Mouse (Mus musculus) cerebral cortex, adult 2 months (tissue): Measurements from ENCODE around the gene 4933428G20Rik.

Source experiments
- WGBS: fragments of 180-500 bp; shearing (Covaris S2); methylation state at CpG from one replicate; pipeline ENCODE4 v1.1.7; 2018; 5-methylcytosine and 5-hydroxymethylcytosine counted together

The 4933428G20Rik gene

GRCm38 (mm10) chr11:97462538-97462937 lies 37.6 kb downstream of the 4933428G20Rik start:
- 70% methylated on average over 6 of the region's 6 CpGs for WGBS

GRCm38 (mm10) chr11:97461307-97461820 lies 38.8 kb downstream of the 4933428G20Rik start:
- WGBS, result 95% methylated on average over 3 of the region's 3 CpGs

GRCm38 (mm10) chr11:97457120-97457519 lies 43.0 kb downstream of the 4933428G20Rik start:
- WGBS, result 56% methylated on average over 4 of the region's 4 CpGs

- 75% methylated on average over 15 of the region's 15 CpGs for WGBS
Observed at GRCm38 (mm10) chr11:97451625-97452024, 48.5 kb downstream of the 4933428G20Rik start.

GRCm38 (mm10) chr11:97450305-97450922 lies 49.7 kb downstream of the 4933428G20Rik start:
- WGBS, result 18% methylated on average over 10 of the region's 10 CpGs

GRCm38 (mm10) chr11:97449601-97450293 lies 50.4 kb downstream of the 4933428G20Rik start:
- 2% methylated on average over 15 of the region's 15 CpGs for WGBS

GRCm38 (mm10) chr11:97448611-97449394 lies 51.3 kb downstream of the 4933428G20Rik start:
- whole genome bisulfite sequencing, result 70% methylated on average over 11 of the region's 11 CpGs

GRCm38 (mm10) chr11:97447979-97448378 lies 52.2 kb downstream of the 4933428G20Rik start:
- 76% methylated on average over 7 of the region's 7 CpGs for WGBS

- 70% methylated on average over 4 of the region's 4 CpGs for WGBS
Observed at GRCm38 (mm10) chr11:97445999-97446511, 54.1 kb downstream of the 4933428G20Rik start.

GRCm38 (mm10) chr11:97445596-97445995 lies 54.5 kb downstream of the 4933428G20Rik start:
- 70% methylated on average over 6 of the region's 6 CpGs for WGBS

- whole genome bisulfite sequencing, result 76% methylated on average over 11 of the region's 11 CpGs
Observed at GRCm38 (mm10) chr11:97442891-97443675, 57.1 kb downstream of the 4933428G20Rik start.

GRCm38 (mm10) chr11:97441658-97442125 lies 58.4 kb downstream of the 4933428G20Rik start:
- WGBS, result 22% methylated on average over 3 of the region's 3 CpGs

GRCm38 (mm10) chr11:97441036-97441657 lies 59.0 kb downstream of the 4933428G20Rik start:
- 35% methylated on average over 15 of the region's 15 CpGs for WGBS
